Mouse (Mus musculus): ENCODE measurements at regions not wholly inside any gene's neighbourhood (a gene's known extent, or its start where the extent isn't known, plus 50 kb on each side); places are given as distances from the start of the nearest gene placed in this dataset.

DNA sequence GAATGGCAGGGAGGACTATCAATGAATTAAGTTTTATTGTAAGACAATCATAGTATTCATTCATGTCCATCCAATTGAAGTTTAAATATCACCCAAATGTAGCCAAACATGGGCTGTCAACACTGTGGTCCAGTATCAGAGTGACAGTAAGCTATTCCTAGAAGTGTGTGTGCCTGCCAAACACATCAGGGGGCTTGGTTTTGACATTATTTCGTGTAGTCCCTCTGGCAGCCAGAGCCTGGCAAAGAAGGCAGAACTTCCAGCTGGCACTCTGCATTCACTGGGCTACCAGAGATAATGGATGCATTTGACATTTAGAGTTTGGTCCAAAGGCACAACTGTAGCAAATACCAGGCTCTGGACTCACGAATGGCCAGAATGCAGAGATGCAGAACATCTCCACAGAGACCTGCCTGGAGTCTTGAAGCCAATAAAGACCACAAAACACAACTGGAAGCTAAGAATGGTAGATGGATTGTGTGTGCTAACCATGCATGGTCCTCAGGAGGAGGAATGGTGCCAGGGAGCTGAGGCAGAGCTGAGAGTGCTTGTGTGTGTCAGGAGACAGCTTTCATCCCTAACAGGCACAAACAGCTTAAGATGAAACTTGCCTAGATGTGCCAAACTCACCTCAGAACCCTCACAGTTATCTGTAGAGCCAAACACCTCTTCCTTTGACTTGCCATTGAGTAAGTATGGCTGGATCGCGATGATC, 210.9 kb downstream of the Lrig3 start:
- DNase-seq: no peak

DNA sequence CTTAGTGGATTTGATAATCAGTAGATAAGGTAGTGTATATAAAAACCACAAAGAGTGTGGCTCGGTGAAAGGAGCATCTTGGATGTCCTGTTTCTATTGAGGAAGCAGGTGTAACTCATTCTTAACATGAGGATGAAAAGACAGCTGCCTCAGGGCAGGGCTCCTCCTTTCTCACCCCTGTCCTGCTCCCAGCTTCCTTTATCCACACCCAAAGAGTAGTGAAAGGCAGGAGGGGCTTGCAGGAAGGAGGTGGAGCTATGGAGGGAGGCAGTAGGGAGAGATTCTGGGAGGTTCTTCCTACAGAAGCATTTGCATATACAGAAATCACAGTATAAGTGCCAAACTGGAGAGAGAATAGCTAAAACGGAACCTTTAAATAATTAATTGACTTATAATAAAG, 216.4 kb downstream of the Lrig3 start:
- no peak for DNase-seq

GRCm38 (mm10) chr10:126183961-126184360, 218.0 kb downstream of the Lrig3 start:
- no peak for DNase-seq

DNA sequence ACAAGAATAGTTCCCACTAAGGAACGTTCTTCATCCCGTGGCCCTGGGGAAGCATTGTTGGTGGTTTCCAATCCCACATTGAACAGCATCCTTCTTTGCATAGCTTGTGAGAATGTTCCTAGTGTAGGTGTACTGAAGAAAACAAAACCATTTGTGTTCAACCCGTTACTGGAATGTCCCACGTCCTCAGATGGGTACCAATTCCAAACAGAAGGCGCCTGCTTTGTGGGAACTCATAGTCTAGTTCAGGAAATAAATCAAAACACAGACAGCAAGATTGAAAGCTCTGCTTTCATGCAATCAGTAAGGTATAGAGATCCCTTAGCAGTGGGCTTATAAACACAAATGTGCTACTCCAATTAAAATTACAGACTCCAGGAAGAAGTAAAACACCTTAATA, 219.4 kb downstream of the Lrig3 start:
- DNase-seq: no peak

- no peak for DNase-seq
Measured at GRCm38 (mm10) chr10:126186086-126186485, 220.1 kb downstream of the Lrig3 start.

DNA sequence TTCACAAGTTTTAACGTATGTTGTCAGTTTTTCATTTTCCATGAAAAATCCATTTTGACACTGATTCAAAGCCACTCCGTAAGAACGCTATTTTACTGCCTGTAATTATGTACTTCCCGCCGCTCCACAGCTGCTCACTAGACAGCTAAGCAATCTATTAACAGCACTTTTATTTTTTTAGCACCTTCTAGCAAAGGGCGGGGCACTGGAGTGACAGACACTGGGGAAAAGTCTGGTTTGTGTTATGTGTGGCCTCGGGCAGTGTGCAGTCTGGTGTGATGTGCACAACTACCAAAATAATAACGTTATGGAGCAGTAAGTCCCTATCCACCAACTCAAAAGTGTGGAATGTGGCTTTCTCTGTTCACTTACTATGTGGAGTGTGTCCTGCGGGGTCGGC, 223.0 kb downstream of the Lrig3 start:
- no peak for DNase-seq
